Mouse (Mus musculus): ENCODE results near the gene Ptprd. TPM values are rescaled to one million over a fixed set of nuclear protein-coding genes. Genes with fewer than 3 reads are reported as not detected.

Ptprd gene
- polyA plus RNA-seq, 1 experiment from 2014 or later: 13.9 TPM

DNA sequence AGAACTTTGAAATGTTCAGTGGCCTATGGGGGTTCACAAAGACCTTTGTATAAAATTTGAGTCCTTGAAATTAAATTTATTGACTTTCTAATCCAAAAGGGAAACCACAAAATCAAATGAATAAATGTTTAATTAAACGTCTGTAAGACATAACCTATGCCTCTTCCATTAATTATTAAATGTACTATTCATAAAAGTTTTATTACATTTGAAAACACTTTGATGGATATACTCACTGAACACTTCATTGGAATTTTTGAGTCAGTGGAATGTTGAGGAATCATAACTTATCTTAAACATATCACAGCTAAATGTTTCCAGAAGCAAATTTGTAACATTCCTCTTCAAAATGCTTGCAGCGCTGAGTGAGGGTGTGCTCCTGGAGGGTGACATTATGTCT, 1551.6 kb downstream of the Ptprd start:
- Histone ChIP-seq H3K27ac (no peak overlapping the region), H3K27me3 (replicated peaks) (no peaks in the 10 kb centered on the region), H3K4me2 (no peak overlapping the region), H3K9ac (no peak overlapping the region), H3K9me3 (no peaks in the 10 kb centered on the region), H3K36me3 (no peaks in the 10 kb centered on the region), H3K4me1 (no peaks in the 10 kb centered on the region), H3K4me3 (replicated peaks) (no peak overlapping the region)
- 58% methylated on average over 2 of the region's 2 CpGs for WGBS
- no peak for ATAC-seq (ENCODE audit: insufficient read depth, low FRiP score, low read depth)

DNA sequence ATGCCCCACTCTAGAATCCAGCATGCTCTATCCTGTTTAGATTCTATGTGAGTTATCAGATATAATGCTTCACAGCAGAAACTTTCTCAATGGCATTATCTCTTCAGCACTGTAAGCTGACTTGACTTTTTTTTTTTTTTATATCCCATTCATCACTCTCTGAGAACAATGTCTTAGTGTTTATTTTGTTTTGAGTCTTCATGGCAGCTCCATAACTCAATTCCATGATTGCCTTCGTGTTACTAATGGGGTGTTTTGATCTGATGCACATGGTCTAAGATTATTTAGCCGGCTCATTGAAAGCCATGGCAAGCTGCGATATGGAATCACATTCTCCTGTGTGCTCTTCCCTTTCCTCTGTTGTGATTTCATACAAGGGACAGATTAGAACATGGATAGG, 1555.0 kb downstream of the Ptprd start:
- H3K4me2 ChIP-seq: no peak overlapping the region
- no peaks in the 10 kb centered on the region for H3K4me1 ChIP-seq
- H3K9ac ChIP-seq: no peak overlapping the region
- H3K27ac ChIP-seq: no peak overlapping the region
- WGBS: 53% methylated on average over 3 of the region's 3 CpGs
- ATAC-seq (ENCODE audit: insufficient read depth, low FRiP score, low read depth): no peak
- no peaks in the 10 kb centered on the region for H3K9me3 ChIP-seq
- H3K36me3 ChIP-seq: no peaks in the 10 kb centered on the region
- no peaks in the 10 kb centered on the region for H3K27me3 ChIP-seq (replicated peaks)
- no peak overlapping the region for H3K4me3 ChIP-seq (replicated peaks)

- Histone ChIP-seq H3K4me2 (no peak overlapping the region), H3K36me3 (no peaks in the 10 kb centered on the region), H3K4me3 (replicated peaks) (no peak overlapping the region), H3K27ac (no peak overlapping the region), H3K9ac (no peak overlapping the region), H3K4me1 (no peaks in the 10 kb centered on the region), H3K9me3 (no peaks in the 10 kb centered on the region), H3K27me3 (replicated peaks) (no peaks in the 10 kb centered on the region)
- 93% methylated on average over 2 of the region's 2 CpGs for WGBS
- no peak for ATAC-seq (ENCODE audit: insufficient read depth, low FRiP score, low read depth)
These were observed 1558.8 kb downstream of the Ptprd start for GRCm38 (mm10) chr4:76652971-76653370.

GRCm38 (mm10) chr4:76621740-76622139, 1590.0 kb downstream of the Ptprd start:
- Histone ChIP-seq H3K4me3 (replicated peaks) (no peak overlapping the region), H3K4me2 (no peak overlapping the region), H3K36me3 (no peaks in the 10 kb centered on the region), H3K27me3 (replicated peaks) (no peaks in the 10 kb centered on the region), H3K27ac (peak overlapping the region; percentile 28; the same call in 1 of the 2 replicates), H3K4me1 (no peaks in the 10 kb centered on the region), H3K9me3 (no peaks in the 10 kb centered on the region), H3K9ac (no peak overlapping the region)
- WGBS: 51% methylated on average over 7 of the region's 7 CpGs
- no peak; the same call in 1 of the 2 replicates for ATAC-seq (ENCODE audit: insufficient read depth, low FRiP score, low read depth)

- Histone ChIP-seq H3K9ac (no peak overlapping the region), H3K36me3 (no peaks in the 10 kb centered on the region), H3K4me2 (no peak overlapping the region), H3K4me3 (replicated peaks) (no peak overlapping the region), H3K27me3 (replicated peaks) (no peaks in the 10 kb centered on the region), H3K9me3 (no peaks in the 10 kb centered on the region), H3K27ac (no peak overlapping the region), H3K4me1 (no peaks in the 10 kb centered on the region)
- 84% methylated on average over 6 of the region's 6 CpGs for WGBS
- ATAC-seq (ENCODE audit: insufficient read depth, low FRiP score, low read depth): no peak
These were observed 1595.1 kb downstream of the Ptprd start for GRCm38 (mm10) chr4:76616614-76617013.

DNA sequence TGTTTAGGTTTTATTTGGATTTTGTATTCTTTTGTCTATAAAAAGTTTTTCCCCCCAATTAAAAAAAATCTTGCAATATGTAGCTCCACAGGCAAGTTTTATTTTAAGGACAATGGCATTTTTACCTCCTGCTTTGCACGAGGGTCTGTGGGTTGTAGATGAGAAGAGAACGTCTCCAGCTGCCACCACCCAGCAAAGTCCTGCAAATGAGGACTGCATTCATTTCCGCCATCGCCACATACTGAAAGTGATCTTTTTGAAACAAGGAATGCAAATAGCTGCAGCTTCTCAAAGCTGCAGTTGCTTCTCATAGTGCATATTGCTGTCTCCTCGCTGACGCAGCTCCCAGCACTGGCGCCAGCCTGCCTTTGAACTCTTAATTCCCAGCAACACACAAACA, 1603.5 kb downstream of the Ptprd start:
- H3K27me3 ChIP-seq (replicated peaks): no peaks in the 10 kb centered on the region
- no peak overlapping the region for H3K4me2 ChIP-seq
- no peak overlapping the region for H3K4me3 ChIP-seq (replicated peaks)
- no peaks in the 10 kb centered on the region for H3K4me1 ChIP-seq
- no peak for ATAC-seq (ENCODE audit: insufficient read depth, low FRiP score, low read depth)
- H3K27ac ChIP-seq: no peak overlapping the region
- no peaks in the 10 kb centered on the region for H3K36me3 ChIP-seq
- no peak overlapping the region for H3K9ac ChIP-seq
- no peaks in the 10 kb centered on the region for H3K9me3 ChIP-seq
- 40% methylated on average over 7 of the region's 7 CpGs for WGBS

GRCm38 (mm10) chr4:76606808-76607207, 1605.0 kb downstream of the Ptprd start:
- Histone ChIP-seq H3K27me3 (replicated peaks) (no peaks in the 10 kb centered on the region), H3K4me3 (replicated peaks) (no peak overlapping the region), H3K9ac (no peak overlapping the region), H3K9me3 (no peaks in the 10 kb centered on the region), H3K4me2 (no peak overlapping the region), H3K27ac (no peak overlapping the region), H3K36me3 (no peaks in the 10 kb centered on the region), H3K4me1 (no peaks in the 10 kb centered on the region)
- WGBS: 29% methylated on average over 2 of the region's 2 CpGs
- no peak for ATAC-seq (ENCODE audit: insufficient read depth, low FRiP score, low read depth)

DNA sequence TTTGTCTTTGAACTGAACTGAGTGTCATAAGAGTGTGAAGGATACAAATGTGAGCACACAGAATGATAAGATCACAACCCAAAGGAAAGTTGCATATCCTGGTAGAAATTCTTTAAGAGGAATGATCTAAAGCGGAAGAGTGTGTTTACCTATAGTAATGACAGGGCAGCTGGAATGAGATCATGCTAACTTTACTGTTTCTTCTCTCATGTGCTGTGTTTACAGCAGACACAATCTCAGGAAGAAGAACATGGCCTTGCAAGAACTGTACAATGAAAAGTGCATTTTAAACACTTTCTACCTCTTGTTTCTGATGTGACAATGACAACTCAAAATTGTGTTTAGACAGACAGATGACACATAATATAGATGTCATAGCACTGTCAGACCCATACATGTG, 1621.0 kb downstream of the Ptprd start:
- H3K4me1 ChIP-seq: no peaks in the 10 kb centered on the region
- no peak overlapping the region for H3K4me3 ChIP-seq (replicated peaks)
- no peaks in the 10 kb centered on the region for H3K27me3 ChIP-seq (replicated peaks)
- WGBS: 53% methylated on average over 1 of the region's 1 CpGs
- ATAC-seq (ENCODE audit: insufficient read depth, low FRiP score, low read depth): no peak
- no peaks in the 10 kb centered on the region for H3K9me3 ChIP-seq
- H3K4me2 ChIP-seq: no peak overlapping the region
- H3K36me3 ChIP-seq: no peaks in the 10 kb centered on the region
- no peak overlapping the region for H3K9ac ChIP-seq
- no peak overlapping the region for H3K27ac ChIP-seq

GRCm38 (mm10) chr4:76583025-76583424, 1628.7 kb downstream of the Ptprd start:
- 83% methylated on average over 3 of the region's 3 CpGs for WGBS
- no peak overlapping the region for H3K9ac ChIP-seq

DNA sequence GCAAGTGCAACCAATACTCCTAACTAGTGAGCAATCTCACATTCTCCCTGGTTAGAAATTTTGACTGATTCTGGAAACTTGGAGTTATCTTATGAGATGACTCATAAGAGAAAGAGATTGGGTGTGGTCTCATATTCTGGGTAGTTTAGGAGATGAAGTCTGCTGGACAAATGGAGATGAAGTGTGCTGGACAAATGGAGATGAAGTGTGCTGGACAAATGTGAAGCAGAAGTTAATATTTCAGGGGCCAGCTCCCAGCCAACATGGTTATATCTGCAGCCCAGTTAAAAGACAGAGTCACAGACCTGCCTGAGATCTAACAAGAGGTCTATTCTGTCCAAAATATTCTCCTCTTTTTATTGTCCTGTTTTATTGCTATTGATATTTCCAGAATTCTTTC, 1645.8 kb downstream of the Ptprd start:
- H3K4me3 ChIP-seq (replicated peaks): no peak overlapping the region
- no peaks in the 10 kb centered on the region for H3K4me1 ChIP-seq
- H3K9ac ChIP-seq: no peak overlapping the region
- no peak overlapping the region for H3K4me2 ChIP-seq
- no peak for ATAC-seq (ENCODE audit: insufficient read depth, low FRiP score, low read depth)
- no peaks in the 10 kb centered on the region for H3K36me3 ChIP-seq
- no peaks in the 10 kb centered on the region for H3K27me3 ChIP-seq (replicated peaks)
- no peak overlapping the region for H3K27ac ChIP-seq
- H3K9me3 ChIP-seq: no peaks in the 10 kb centered on the region

More at GRCm38 (mm10) chr4:76583025-76583424, 1628.7 kb downstream of the Ptprd start:
- no peaks in the 10 kb centered on the region for H3K27me3 ChIP-seq (replicated peaks)
- no peak for ATAC-seq (ENCODE audit: insufficient read depth, low FRiP score, low read depth)
- H3K9me3 ChIP-seq: no peaks in the 10 kb centered on the region
- no peaks in the 10 kb centered on the region for H3K36me3 ChIP-seq
- H3K4me1 ChIP-seq: no peaks in the 10 kb centered on the region
- no peak overlapping the region for H3K27ac ChIP-seq
- H3K4me3 ChIP-seq (replicated peaks): no peak overlapping the region
- no peak overlapping the region for H3K4me2 ChIP-seq

GRCm38 (mm10) chr4:76541769-76542168, 1670.0 kb downstream of the Ptprd start:
- 54% methylated on average over 2 of the region's 2 CpGs for WGBS
- Histone ChIP-seq H3K27me3 (replicated peaks) (no peaks in the 10 kb centered on the region), H3K4me1 (no peaks in the 10 kb centered on the region), H3K4me2 (no peak overlapping the region), H3K9me3 (no peaks in the 10 kb centered on the region), H3K36me3 (no peaks in the 10 kb centered on the region), H3K9ac (no peak overlapping the region), H3K4me3 (replicated peaks) (no peak overlapping the region), H3K27ac (no peak overlapping the region)
- ATAC-seq (ENCODE audit: insufficient read depth, low FRiP score, low read depth): no peak

- WGBS: 46% methylated on average over 1 of the region's 1 CpGs
- no peak for ATAC-seq (ENCODE audit: insufficient read depth, low FRiP score, low read depth)
- no peaks in the 10 kb centered on the region for H3K9me3 ChIP-seq
These were observed 1678.8 kb downstream of the Ptprd start for GRCm38 (mm10) chr4:76532926-76533325.

GRCm38 (mm10) chr4:76525281-76525680, 1686.5 kb downstream of the Ptprd start:
- no peaks in the 10 kb centered on the region for H3K27me3 ChIP-seq (replicated peaks)
- H3K9me3 ChIP-seq: no peaks in the 10 kb centered on the region
- H3K4me2 ChIP-seq: no peak overlapping the region
- no peak for ATAC-seq (ENCODE audit: insufficient read depth, low FRiP score, low read depth)
- no peak overlapping the region for H3K27ac ChIP-seq
- no peak overlapping the region for H3K9ac ChIP-seq
- H3K36me3 ChIP-seq: no peaks in the 10 kb centered on the region
- no peak overlapping the region for H3K4me3 ChIP-seq (replicated peaks)
- H3K4me1 ChIP-seq: no peaks in the 10 kb centered on the region
- 75% methylated on average over 3 of the region's 3 CpGs for WGBS

More at GRCm38 (mm10) chr4:76532926-76533325, 1678.8 kb downstream of the Ptprd start:
- Histone ChIP-seq H3K9ac (no peak overlapping the region), H3K36me3 (no peaks in the 10 kb centered on the region), H3K4me3 (replicated peaks) (no peak overlapping the region), H3K4me2 (no peak overlapping the region), H3K27ac (peak overlapping the region; percentile 21; the same call in 1 of the 2 replicates), H3K27me3 (replicated peaks) (no peaks in the 10 kb centered on the region), H3K4me1 (no peaks in the 10 kb centered on the region)

Data from stomach, embryonic 15.5 days (tissue).